Mouse (Mus musculus): ENCODE measurements at regions not wholly inside any gene's neighbourhood (a gene's known extent, or its start where the extent isn't known, plus 50 kb on each side); places are given as distances from the start of the nearest gene placed in this dataset.
"Not testable (repeated sequence)": the region's sequence is repeated elsewhere in the genome, so short reads cannot be mapped to it uniquely, and the experiment has no call there.

DNA sequence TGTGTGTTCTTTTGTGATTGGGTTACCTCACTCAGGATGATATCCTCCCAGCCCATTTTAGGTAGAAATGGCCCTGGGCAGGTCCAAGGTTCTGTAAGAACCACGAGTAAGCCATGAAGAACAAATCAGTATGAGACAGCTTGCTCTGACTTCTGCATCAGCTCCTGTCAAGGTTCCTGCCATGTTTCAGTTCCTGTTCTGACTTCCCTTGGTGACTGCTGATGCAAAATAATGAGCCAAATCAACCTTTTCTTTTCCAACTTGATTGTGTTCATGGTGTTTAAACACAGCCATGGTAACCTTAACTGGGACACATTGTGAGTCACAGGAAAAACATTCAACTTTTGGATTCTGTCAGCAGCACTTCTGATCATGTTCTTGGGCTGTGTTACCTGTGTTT is 667.4 kb upstream of the Igfbp7 start:
- no peaks in the 10 kb centered on the region for H3K9me3 ChIP-seq
- 73% methylated on average over 1 of the region's 1 CpGs for WGBS
- no peak overlapping the region for H3K27ac ChIP-seq (replicated peaks)
- no peaks in the 10 kb centered on the region for H3K27me3 ChIP-seq
- no peaks in the 10 kb centered on the region for H3K36me3 ChIP-seq
- no peak overlapping the region for H3K4me2 ChIP-seq (replicated peaks)
- H3K4me3 ChIP-seq, result no peak overlapping the region
- H3K4me1 ChIP-seq, result no peaks in the 10 kb centered on the region
- no peak for ATAC-seq (ENCODE audit: low FRiP score, low read depth)
- H3K9ac ChIP-seq (replicated peaks), result no peak overlapping the region

DNA sequence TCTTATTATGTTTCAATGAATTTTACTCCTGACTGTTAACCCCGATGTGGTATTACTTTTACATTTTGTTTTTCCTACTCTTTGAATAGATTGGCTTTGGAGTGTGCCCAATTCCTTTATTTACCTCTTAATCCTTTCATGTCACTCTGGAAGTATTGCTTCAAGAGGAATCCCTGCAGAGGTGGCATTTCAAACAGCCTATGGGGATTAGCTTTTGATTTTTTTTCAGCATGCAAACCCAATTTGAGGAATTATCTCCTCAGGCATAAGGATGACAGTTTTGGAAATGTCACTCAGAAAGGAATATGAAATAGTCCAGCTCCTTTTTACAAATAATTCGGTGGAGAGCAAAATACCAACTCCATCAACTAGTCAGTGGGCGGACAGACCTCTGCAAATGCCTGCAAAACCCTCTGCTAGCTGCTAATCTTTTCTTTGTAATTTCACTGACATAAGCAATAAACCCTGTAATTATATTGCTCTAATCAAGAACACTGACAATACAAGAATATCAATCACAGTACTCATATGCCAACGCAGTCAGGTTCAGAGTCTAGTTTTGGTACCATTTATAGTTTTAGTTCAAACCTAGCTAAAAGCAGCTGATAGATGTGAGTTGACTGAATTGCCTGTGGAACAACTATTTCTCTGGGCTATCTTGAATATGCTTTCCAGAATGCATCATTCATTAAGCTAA is 624.9 kb upstream of the Igfbp7 start:
- H3K4me1 ChIP-seq, result no peaks in the 10 kb centered on the region
- no peak overlapping the region for H3K4me2 ChIP-seq (replicated peaks)
- H3K4me3 ChIP-seq, result no peak overlapping the region
- no peak for ATAC-seq (ENCODE audit: low FRiP score, low read depth)
- H3K36me3 ChIP-seq, result no peaks in the 10 kb centered on the region
- no peak overlapping the region for H3K9ac ChIP-seq (replicated peaks)
- no peak overlapping the region for H3K27ac ChIP-seq (replicated peaks)
- no peaks in the 10 kb centered on the region for H3K9me3 ChIP-seq
- WGBS, result 39% methylated on average over 4 of the region's 4 CpGs
- H3K27me3 ChIP-seq, result no peaks in the 10 kb centered on the region

DNA sequence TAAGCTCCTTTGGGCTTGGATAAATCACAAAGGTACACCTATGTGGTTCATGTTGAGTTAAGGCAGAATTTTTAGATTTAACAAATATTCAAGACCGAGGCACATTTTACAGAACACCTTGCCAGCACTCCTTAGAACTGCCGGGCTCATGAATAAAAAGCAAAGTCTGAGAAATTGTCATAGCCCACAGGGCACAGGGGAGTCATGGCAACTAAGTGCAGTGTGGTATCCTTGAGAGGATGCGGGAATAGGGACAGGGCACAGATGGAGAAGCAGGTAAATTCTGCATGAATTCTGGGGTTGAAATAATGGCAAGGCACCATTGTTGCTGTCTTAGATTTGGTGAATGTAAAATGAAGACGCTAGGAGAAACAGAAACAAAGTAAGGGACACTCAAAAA is 609.7 kb upstream of the Igfbp7 start:
- Histone ChIP-seq H3K36me3 (no peaks in the 10 kb centered on the region), H3K9ac (replicated peaks) (no peak overlapping the region), H3K4me1 (no peaks in the 10 kb centered on the region), H3K4me3 (no peak overlapping the region), H3K27me3 (no peaks in the 10 kb centered on the region), H3K4me2 (replicated peaks) (no peak overlapping the region), H3K27ac (replicated peaks) (no peak overlapping the region), H3K9me3 (no peaks in the 10 kb centered on the region)
- ATAC-seq (ENCODE audit: low FRiP score, low read depth), result no peak
- WGBS, result 84% methylated on average over 4 of the region's 4 CpGs

DNA sequence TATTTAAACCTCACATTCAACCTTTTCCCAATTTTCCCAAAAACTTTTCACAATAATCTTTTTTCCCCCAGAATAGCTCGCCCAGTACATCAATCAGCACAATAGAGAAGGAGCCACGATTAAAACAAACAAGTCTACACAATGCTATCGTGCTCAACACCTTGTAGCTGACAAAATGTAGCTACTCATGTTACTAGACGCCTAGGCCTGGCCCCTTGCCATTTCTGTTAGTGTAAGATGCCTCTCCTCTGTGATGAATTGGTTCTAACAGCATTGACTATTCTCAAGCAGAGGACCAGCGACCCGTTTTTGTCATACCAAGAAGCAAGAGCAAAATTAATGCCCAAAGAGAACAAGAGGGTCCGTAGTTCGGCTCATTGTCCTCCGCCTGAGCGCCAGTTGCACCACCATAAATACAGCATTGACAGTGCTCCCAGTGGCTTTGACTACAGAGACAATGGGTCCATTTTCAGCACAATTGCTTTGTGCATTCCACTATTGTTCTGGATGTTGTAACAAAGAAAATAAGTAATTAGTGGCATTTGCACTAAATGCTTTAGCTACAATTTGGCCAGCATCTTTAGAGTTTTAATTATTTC is 578.7 kb upstream of the Igfbp7 start:
- no peaks in the 10 kb centered on the region for H3K4me1 ChIP-seq
- no peaks in the 10 kb centered on the region for H3K36me3 ChIP-seq
- no peak overlapping the region for H3K27ac ChIP-seq (replicated peaks)
- no peaks in the 10 kb centered on the region for H3K27me3 ChIP-seq
- no peak overlapping the region for H3K4me2 ChIP-seq (replicated peaks)
- H3K9me3 ChIP-seq, result no peaks in the 10 kb centered on the region
- 76% methylated on average over 10 of the region's 10 CpGs for WGBS
- no peak for ATAC-seq (ENCODE audit: low FRiP score, low read depth)
- H3K4me3 ChIP-seq, result no peak overlapping the region
- H3K9ac ChIP-seq (replicated peaks), result no peak overlapping the region

DNA sequence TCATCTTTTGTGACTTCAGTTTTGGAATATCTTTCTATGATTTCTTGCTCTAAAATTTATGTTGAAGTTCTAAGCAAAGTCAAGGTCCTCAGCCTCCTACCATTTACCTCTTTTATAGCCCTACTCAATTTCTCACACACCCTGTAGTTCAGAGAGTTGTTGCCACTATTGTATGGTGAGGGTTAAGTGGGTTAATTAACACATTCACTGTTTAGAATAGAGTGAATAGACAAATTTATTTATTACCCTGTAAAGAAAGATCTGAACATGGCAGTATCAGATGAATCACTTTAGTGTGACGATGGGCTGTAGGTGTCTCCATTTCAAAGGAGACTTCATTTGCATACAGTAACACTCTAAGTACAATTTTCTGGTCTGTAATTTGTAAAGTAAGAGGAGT is 577.4 kb upstream of the Igfbp7 start:
- no peak overlapping the region for H3K4me3 ChIP-seq
- no peaks in the 10 kb centered on the region for H3K9me3 ChIP-seq
- H3K36me3 ChIP-seq, result no peaks in the 10 kb centered on the region
- WGBS, result 86% methylated on average over 1 of the region's 1 CpGs
- no peaks in the 10 kb centered on the region for H3K27me3 ChIP-seq
- no peak overlapping the region for H3K27ac ChIP-seq (replicated peaks)
- H3K4me2 ChIP-seq (replicated peaks), result no peak overlapping the region
- ATAC-seq (ENCODE audit: low FRiP score, low read depth), result no peak
- no peaks in the 10 kb centered on the region for H3K4me1 ChIP-seq
- H3K9ac ChIP-seq (replicated peaks), result no peak overlapping the region

DNA sequence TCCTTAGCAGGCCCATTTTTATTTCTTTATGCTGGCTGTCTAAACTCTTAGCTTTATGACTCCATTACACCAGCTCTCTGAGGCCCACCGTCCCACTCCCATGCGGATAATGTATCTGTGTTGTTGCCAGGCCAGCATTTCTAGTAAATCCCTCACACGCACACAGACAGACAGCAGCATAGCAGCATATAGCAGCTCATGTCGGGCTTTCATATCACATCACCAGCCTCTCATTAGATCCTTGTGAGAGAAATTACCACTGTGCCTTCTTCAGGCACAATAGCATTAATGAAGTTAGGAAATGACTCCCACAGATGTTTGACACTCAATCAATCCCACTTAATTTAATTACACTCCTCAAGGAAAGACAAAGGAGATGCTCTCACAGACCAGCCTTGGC is 532.2 kb upstream of the Igfbp7 start:
- H3K4me3 ChIP-seq; H3K27ac ChIP-seq (replicated peaks); H3K36me3 ChIP-seq; H3K9ac ChIP-seq (replicated peaks); H3K4me2 ChIP-seq (replicated peaks); H3K9me3 ChIP-seq; H3K27me3 ChIP-seq; ATAC-seq (ENCODE audit: low FRiP score, low read depth); H3K4me1 ChIP-seq: not testable (repeated sequence)
- 84% methylated on average over 4 of the region's 4 CpGs for WGBS

DNA sequence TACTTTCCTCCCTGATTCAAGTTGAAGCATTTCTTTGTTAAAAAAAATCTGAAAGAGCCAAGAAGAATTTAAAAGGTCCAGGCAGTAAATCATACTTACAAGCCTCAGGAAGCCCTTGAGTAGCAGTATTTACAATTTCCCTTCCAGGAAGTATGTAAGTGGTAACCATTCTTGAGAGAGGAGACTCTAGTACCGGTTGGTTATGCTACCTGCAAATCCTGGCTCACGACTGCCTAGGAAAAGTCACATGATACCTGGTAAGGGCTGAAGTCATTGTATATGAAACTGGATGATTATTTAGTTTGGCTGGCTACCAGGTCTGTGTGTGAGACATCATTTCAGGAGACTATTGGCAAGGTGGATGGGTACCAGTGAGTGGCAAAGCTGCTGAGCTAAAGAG is 524.0 kb upstream of the Igfbp7 start:
- WGBS, result 98% methylated on average over 2 of the region's 2 CpGs
- H3K4me1 ChIP-seq, result no peaks in the 10 kb centered on the region
- no peaks in the 10 kb centered on the region for H3K9me3 ChIP-seq
- ATAC-seq (ENCODE audit: low FRiP score, low read depth), result no peak
- H3K4me2 ChIP-seq (replicated peaks), result no peak overlapping the region
- H3K9ac ChIP-seq (replicated peaks), result no peak overlapping the region
- H3K36me3 ChIP-seq, result no peaks in the 10 kb centered on the region
- no peak overlapping the region for H3K4me3 ChIP-seq
- no peak overlapping the region for H3K27ac ChIP-seq (replicated peaks)
- H3K27me3 ChIP-seq, result no peaks in the 10 kb centered on the region

DNA sequence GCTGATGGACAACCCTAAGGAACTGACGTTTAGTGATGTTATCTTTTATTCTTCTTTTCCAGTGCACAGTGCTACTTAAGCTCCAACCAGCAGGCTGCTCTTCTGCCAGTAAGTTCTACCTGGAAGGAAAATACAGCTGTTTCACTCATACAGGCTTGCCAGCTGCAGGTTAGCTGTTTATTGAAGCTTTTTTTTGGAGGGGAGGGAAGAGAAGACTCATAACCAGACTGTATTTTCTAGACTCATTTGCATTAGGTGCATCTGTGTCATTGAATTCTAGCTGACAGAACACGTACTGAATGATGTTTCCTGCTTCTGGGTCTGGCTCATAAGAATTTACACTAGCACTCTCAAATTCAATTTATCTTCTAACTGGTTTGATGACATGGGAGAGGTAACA is 513.3 kb upstream of the Igfbp7 start:
- no peak for ATAC-seq (ENCODE audit: low FRiP score, low read depth)
- H3K4me3 ChIP-seq, result no peak overlapping the region
- no peaks in the 10 kb centered on the region for H3K9me3 ChIP-seq
- H3K4me2 ChIP-seq (replicated peaks), result no peak overlapping the region
- H3K36me3 ChIP-seq, result no peaks in the 10 kb centered on the region
- WGBS, result 85% methylated on average over 2 of the region's 2 CpGs
- no peaks in the 10 kb centered on the region for H3K27me3 ChIP-seq
- H3K4me1 ChIP-seq, result no peaks in the 10 kb centered on the region
- no peak overlapping the region for H3K9ac ChIP-seq (replicated peaks)
- no peak overlapping the region for H3K27ac ChIP-seq (replicated peaks)

DNA sequence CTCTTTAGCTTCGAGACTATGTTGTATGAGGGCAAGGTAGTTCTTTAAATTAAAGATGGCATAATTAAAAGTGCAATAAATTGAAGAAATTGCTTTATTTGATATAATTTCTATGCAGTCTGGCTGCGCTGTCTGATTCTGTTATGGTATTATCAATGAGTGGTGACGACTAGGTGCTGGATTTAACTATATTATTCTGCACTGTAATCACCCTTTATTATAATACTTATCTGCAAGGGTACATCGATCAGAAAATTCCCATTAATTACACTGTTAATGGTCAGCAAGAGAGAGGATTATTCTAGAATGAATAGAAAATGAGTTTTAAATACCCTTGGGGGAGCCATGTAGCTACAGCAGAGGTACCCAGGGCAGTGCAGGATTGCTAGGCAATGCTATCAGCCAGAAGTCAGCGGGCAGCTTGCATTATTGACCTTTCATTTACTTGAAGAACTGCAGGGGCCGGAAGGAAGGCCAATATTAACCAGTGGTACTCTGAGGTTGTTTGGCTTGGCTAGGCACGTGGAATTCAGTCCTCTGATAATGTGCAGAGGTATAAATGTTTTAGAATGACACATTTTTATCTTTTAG is 509.3 kb upstream of the Igfbp7 start:
- Histone ChIP-seq H3K4me2 (replicated peaks) (no peak overlapping the region), H3K27me3 (no peaks in the 10 kb centered on the region), H3K4me1 (no peaks in the 10 kb centered on the region), H3K9me3 (no peaks in the 10 kb centered on the region), H3K36me3 (no peaks in the 10 kb centered on the region), H3K27ac (replicated peaks) (no peak overlapping the region), H3K4me3 (no peak overlapping the region), H3K9ac (replicated peaks) (no peak overlapping the region)
- ATAC-seq (ENCODE audit: low FRiP score, low read depth), result peak; percentile 75
- 54% methylated on average over 7 of the region's 7 CpGs for WGBS

DNA sequence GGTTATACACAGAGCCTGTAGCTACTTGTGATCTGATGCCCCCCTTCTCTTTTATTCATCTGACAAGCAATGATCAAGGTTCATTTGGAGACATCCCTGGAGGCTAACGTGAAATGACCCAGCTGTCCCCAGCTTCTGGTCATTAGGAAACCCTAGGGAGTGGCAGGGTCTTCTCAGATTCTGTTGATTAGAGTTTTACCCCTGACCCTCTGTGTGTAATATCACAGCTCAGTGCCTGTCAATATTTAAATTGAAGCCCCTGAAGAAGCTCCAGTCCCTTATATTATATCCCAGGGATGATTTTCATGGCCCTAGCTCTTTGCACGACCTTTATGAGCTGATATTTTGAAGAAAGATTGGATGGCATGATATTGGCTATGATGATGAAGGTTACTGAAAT is 508.5 kb upstream of the Igfbp7 start:
- no peaks in the 10 kb centered on the region for H3K27me3 ChIP-seq
- no peaks in the 10 kb centered on the region for H3K4me1 ChIP-seq
- H3K4me2 ChIP-seq (replicated peaks), result no peak overlapping the region
- no peaks in the 10 kb centered on the region for H3K36me3 ChIP-seq
- H3K27ac ChIP-seq (replicated peaks), result no peak overlapping the region
- no peak overlapping the region for H3K4me3 ChIP-seq
- no peak overlapping the region for H3K9ac ChIP-seq (replicated peaks)
- ATAC-seq (ENCODE audit: low FRiP score, low read depth), result peak; percentile 68
- no peaks in the 10 kb centered on the region for H3K9me3 ChIP-seq
- 55% methylated on average over 2 of the region's 2 CpGs for WGBS

DNA sequence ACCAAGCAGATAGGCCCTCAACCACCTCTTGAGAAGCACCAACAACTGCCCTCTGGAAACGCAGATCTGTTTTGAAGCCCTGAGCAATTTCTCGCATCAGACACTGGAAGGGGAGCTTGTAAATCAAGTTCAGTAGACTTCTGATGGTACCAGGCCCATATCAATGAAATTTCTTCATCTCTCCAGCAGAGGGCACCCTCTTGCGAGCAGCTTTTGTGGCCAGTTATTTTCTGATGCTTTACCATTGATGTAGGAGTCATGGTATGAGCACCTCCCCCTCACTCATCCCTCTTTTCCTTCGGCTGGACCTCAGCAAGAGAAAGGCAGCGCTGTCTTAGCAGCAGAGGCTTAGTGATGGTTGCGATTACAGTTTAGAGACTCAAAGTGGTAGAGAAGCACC is 501.4 kb upstream of the Igfbp7 start:
- H3K9me3 ChIP-seq, result no peaks in the 10 kb centered on the region
- ATAC-seq (ENCODE audit: low FRiP score, low read depth), result no peak
- WGBS, result 54% methylated on average over 6 of the region's 6 CpGs
- H3K27me3 ChIP-seq, result no peaks in the 10 kb centered on the region
- H3K4me3 ChIP-seq, result no peak overlapping the region
- H3K27ac ChIP-seq (replicated peaks), result no peak overlapping the region
- no peak overlapping the region for H3K9ac ChIP-seq (replicated peaks)
- H3K4me2 ChIP-seq (replicated peaks), result no peak overlapping the region
- H3K36me3 ChIP-seq, result no peaks in the 10 kb centered on the region
- no peaks in the 10 kb centered on the region for H3K4me1 ChIP-seq

DNA sequence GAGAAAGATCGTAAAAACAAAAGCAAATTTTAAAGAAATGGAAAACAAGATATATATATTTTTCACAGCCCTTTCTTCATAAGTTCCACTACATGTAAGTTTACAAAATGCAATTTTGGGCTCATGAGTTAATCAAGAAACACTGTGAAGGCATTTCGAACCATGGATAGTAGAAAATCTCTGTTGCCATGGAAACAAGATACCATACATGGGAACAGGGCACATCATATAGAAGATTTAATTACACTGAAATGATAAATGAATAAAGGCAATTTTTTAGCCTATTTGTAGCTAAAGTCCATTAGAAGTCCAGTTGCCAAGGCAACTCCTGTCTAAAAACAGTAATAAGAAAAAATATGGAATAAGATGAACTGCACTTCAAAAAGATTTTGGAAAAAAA is 484.2 kb upstream of the Igfbp7 start:
- not testable (repeated sequence) for H3K27ac ChIP-seq (replicated peaks); ATAC-seq (ENCODE audit: low FRiP score, low read depth); H3K36me3 ChIP-seq; H3K4me3 ChIP-seq; H3K27me3 ChIP-seq; H3K9me3 ChIP-seq; H3K9ac ChIP-seq (replicated peaks); H3K4me1 ChIP-seq; H3K4me2 ChIP-seq (replicated peaks)
- 79% methylated on average over 2 of the region's 2 CpGs for WGBS

DNA sequence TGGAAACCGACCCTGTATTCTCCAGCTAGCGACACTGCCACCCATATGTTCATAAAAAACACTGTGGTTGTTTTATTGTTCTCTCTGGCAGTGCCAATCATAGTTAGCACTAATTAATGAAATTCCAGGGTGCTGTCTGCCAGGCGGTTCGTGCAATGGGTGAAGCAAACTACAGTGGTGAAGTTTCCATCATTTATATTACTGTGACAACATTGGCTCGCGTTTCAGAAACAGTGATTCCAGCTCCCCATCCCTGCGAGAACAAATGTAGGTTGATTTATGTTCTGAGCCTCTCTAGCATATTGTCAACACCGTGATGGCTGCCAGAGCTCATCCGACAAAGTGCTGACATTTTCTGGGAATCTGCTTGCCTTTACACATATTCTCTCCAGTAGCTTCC is 480.7 kb upstream of the Igfbp7 start:
- H3K27me3 ChIP-seq, result no peaks in the 10 kb centered on the region
- WGBS, result 93% methylated on average over 9 of the region's 9 CpGs
- H3K9me3 ChIP-seq, result no peaks in the 10 kb centered on the region
- no peak overlapping the region for H3K4me2 ChIP-seq (replicated peaks)
- H3K4me1 ChIP-seq, result no peaks in the 10 kb centered on the region
- H3K9ac ChIP-seq (replicated peaks), result no peak overlapping the region
- H3K4me3 ChIP-seq, result no peak overlapping the region
- H3K27ac ChIP-seq (replicated peaks), result no peak overlapping the region
- ATAC-seq (ENCODE audit: low FRiP score, low read depth), result no peak
- H3K36me3 ChIP-seq, result no peaks in the 10 kb centered on the region

All from midbrain, embryonic 12.5 days (tissue).